Mouse (Mus musculus) hindbrain, embryonic 10.5 days (tissue): ENCODE measurements around the gene Hira. TPM values are rescaled to one million over a fixed set of nuclear protein-coding genes. Genes with fewer than 3 reads are reported as not detected.
"Not testable (repeated sequence)": the region's sequence is repeated elsewhere in the genome, so short reads cannot be mapped to it uniquely, and the experiment has no call there.

Experiments used
- DNase-seq: peaks from one replicate; pipeline ENCODE4 v3.0.0-alpha.2; 2017; ENCODE audit warnings: low spot score
- H3K27ac ChIP-seq: fragments of 300-500 bp; sonication (generic); 2 replicates; pipeline ENCODE4 v1.5.1; 2016; ENCODE audit warnings: mild to moderate bottlenecking, moderate library complexity
- H3K27me3 ChIP-seq: fragments of 300-500 bp; sonication (generic); 2 replicates; pipeline ENCODE4 v1.6.1; 2016; ENCODE audit warnings: mild to moderate bottlenecking; ENCODE audit not compliant: poor library complexity, insufficient read depth, severe bottlenecking
- H3K36me3 ChIP-seq: fragments of 300-500 bp; sonication (generic); 2 replicates; pipeline ENCODE4 v1.6.1; 2016; ENCODE audit warnings: mild to moderate bottlenecking, moderate library complexity
- H3K4me1 ChIP-seq: fragments of 300-500 bp; sonication (generic); replicated peaks from 2 replicates; pipeline ENCODE4 v1.6.1; 2016; ENCODE audit warnings: mild to moderate bottlenecking
- H3K4me3 ChIP-seq: fragments of 300-500 bp; sonication (generic); 2 replicates; pipeline ENCODE4 v1.5.1; 2016; ENCODE audit warnings: mild to moderate bottlenecking, moderate library complexity
- H3K9me3 ChIP-seq: fragments of 300-500 bp; sonication (generic); 2 replicates; pipeline ENCODE4 v1.6.1; 2016; ENCODE audit warnings: mild to moderate bottlenecking, moderate library complexity
- whole genome bisulfite sequencing: fragments of 180-500 bp; shearing (Covaris S2); methylation state at CpG from one replicate; pipeline ENCODE4 v1.1.7; 2016; 5-methylcytosine and 5-hydroxymethylcytosine counted together
- polyA plus RNA-seq: library from polyadenylated mRNA; unstranded; fragments of >200 nt; fragmentation: Nextera tagmentation; extraction: Ambion mirVana; gene quantifications from 2 replicates; pipeline ENCODE4 v1.2.1, GENCODE M21; 2016

Hira gene
- polyA plus RNA-seq, 1 experiment from 2014 or later = 18.4 TPM

GRCm38 (mm10) chr16:18948941-18949340 lies 72.1 kb downstream of the Hira start:
- no peak for DNase-seq
- no peak overlapping the region for H3K27ac ChIP-seq
- H3K4me3 ChIP-seq = no peak overlapping the region
- 98% methylated on average over 9 of the region's 9 CpGs for WGBS
- H3K9me3 ChIP-seq = no peaks in the 10 kb centered on the region
- peaks cover 100% of the 10 kb centered on the region for H3K36me3 ChIP-seq
- no peaks in the 10 kb centered on the region for H3K27me3 ChIP-seq
- no peaks in the 10 kb centered on the region for H3K4me1 ChIP-seq

DNA sequence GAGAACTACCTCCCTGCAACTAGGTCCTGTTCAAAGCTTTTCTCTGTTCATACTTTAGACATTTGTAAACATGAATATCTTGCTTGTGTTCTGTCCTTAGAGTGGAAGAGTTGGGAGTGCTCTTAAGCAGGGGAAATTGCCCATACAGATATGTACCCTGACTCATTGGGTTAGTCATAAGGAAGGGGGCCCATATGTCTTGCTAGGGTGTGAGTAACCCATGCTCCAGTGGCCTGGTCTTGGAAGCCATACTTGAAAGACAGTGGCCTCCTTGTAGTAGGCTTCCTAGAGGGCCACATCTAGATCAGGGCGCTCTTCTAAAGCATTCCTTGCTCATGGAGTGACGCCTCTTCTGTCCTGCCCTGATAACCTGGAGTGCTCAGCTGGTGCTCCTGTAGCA lies 73.5 kb downstream of the Hira start:
- no peak for DNase-seq
- Histone ChIP-seq H3K4me1 (no peaks in the 10 kb centered on the region), H3K9me3 (no peaks in the 10 kb centered on the region), H3K4me3 (no peak overlapping the region), H3K27ac (no peak overlapping the region), H3K36me3 (peaks cover 100% of the 10 kb centered on the region), H3K27me3 (no peaks in the 10 kb centered on the region)
- WGBS = 93% methylated on average over 2 of the region's 2 CpGs

DNA sequence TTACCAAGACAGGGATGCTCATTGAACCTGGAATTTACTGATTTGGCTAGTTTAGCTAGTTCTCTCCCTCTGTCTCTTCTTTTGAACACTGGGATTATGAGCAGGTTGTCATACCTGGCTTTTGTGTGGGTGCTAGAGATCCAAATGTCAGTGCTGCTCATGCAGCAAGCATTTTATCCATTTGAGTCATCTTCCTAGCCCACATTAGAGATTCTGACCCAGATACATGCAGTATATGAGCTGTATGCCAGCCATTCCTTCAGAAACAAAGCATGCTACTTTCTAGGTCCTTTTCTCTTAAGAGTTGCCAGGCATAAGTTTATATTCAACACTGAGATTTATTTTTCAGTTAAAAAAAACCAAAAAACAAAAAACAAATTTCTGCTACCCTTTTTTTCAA lies 76.0 kb downstream of the Hira start:
- H3K36me3 ChIP-seq = peaks cover 100% of the 10 kb centered on the region

DNA sequence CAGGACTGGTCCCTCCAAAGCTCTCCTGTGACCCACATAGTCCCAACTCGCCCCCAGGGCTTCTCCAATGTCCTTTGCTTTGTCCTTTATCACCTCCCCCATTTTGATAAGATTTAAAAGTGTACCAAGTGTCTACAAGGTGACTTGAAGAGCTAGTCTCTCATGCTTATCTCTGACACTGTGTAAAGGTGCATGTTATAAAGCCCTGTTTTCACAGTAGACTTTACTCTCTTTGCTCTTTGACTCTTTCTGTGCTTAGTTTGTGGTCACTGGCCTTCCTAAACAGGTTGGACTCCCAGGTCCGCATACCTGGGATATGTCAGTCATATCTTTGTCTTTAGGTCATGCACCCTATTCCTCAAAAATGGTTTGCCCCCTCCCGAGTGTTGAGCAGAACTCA lies 78.2 kb downstream of the Hira start:
- no peak overlapping the region for H3K4me3 ChIP-seq
- peaks cover 92% of the 10 kb centered on the region for H3K36me3 ChIP-seq
- no peak for DNase-seq
- no peak overlapping the region for H3K27ac ChIP-seq
- 92% methylated on average over 3 of the region's 3 CpGs for WGBS
- H3K4me1 ChIP-seq = no peaks in the 10 kb centered on the region
- H3K9me3 ChIP-seq = peaks cover 3% of the 10 kb centered on the region
- H3K27me3 ChIP-seq = no peaks in the 10 kb centered on the region

More for the DNA sequence above, 76.0 kb downstream of the Hira start:
- DNase-seq = no peak
- no peaks in the 10 kb centered on the region for H3K27me3 ChIP-seq
- no peak overlapping the region for H3K4me3 ChIP-seq
- no peak overlapping the region for H3K27ac ChIP-seq
- H3K4me1 ChIP-seq = no peaks in the 10 kb centered on the region
- H3K9me3 ChIP-seq = no peaks in the 10 kb centered on the region

DNA sequence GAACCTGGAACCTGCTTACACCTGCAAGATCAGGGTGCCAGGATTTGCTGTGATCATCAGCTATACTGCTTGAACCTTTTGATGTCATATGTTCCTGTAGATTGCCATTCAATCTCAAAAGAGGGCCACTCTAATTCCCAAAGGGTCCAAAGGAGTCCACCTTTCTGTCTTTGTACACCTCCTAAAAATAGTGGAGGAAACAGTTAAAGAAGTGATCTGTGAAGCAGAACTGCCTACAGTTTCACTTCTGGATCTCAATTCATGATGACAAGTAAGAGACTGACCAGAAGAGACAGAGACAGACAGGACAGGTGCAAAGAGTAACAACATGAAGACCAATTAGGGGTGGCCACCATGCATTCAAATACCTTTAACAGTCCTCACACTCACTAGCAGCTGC lies 86.6 kb downstream of the Hira start:
- Histone ChIP-seq H3K9me3 (peaks cover 21% of the 10 kb centered on the region), H3K4me3 (no peak overlapping the region), H3K27ac (no peak overlapping the region), H3K4me1 (no peaks in the 10 kb centered on the region), H3K36me3 (peaks cover 83% of the 10 kb centered on the region), H3K27me3 (no peaks in the 10 kb centered on the region)
- no peak for DNase-seq

- DNase-seq = no peak
- Histone ChIP-seq H3K4me1 (no peaks in the 10 kb centered on the region), H3K36me3 (peaks cover 67% of the 10 kb centered on the region), H3K4me3 (no peak overlapping the region), H3K27ac (no peak overlapping the region), H3K9me3 (no peaks in the 10 kb centered on the region; the same call in 1 of the 2 replicates), H3K27me3 (no peaks in the 10 kb centered on the region)
- WGBS = 96% methylated on average over 9 of the region's 9 CpGs
Observed at GRCm38 (mm10) chr16:18969420-18970128, 92.7 kb downstream of the Hira start.

GRCm38 (mm10) chr16:18970837-18971236 lies 94.0 kb downstream of the Hira start:
- no peak overlapping the region for H3K4me3 ChIP-seq
- H3K9me3 ChIP-seq = peaks cover 8% of the 10 kb centered on the region; the same call in 1 of the 2 replicates
- H3K36me3 ChIP-seq = peaks cover 64% of the 10 kb centered on the region
- no peak for DNase-seq
- H3K27ac ChIP-seq = no peak overlapping the region
- WGBS = 80% methylated on average over 3 of the region's 3 CpGs
- H3K4me1 ChIP-seq = no peaks in the 10 kb centered on the region
- H3K27me3 ChIP-seq = no peaks in the 10 kb centered on the region

DNA sequence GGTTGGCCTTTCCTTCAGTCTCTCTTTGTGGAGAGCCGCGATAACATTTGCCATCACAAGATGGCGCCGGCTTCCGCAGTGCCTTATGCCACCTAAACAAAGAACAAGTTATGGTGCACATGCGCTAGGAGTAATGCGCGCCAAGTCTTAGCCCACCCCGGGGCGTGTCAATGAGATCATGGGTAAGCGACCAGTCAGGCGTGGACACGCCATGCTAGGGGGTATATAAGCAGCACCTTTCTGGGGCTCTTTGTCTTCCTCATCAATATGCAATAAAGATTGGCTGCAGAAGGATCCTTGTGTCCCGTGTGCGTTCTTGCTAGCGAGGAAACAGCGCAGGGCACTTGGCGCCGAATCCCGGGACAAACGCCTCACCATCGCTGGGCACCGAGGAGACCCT lies 98.8 kb downstream of the Hira start:
- WGBS = 84% methylated on average over 23 of the region's 23 CpGs
- not testable (repeated sequence) for H3K4me3 ChIP-seq

GRCm38 (mm10) chr16:18976315-18976714 lies 99.5 kb downstream of the Hira start:
- 68% methylated on average over 23 of the region's 23 CpGs for WGBS
- peak overlapping the region; percentile 1; the same call in 1 of the 2 replicates for H3K4me3 ChIP-seq

More for the DNA sequence above, 98.8 kb downstream of the Hira start:
- H3K4me1 ChIP-seq, H3K27ac ChIP-seq, DNase-seq, H3K27me3 ChIP-seq: not testable (repeated sequence)
- Histone ChIP-seq H3K9me3 (peaks cover 23% of the 10 kb centered on the region), H3K36me3 (peaks cover 35% of the 10 kb centered on the region)

GRCm38 (mm10) chr16:18986381-18986780 lies 109.5 kb downstream of the Hira start:
- no peaks in the 10 kb centered on the region for H3K36me3 ChIP-seq
- no peaks in the 10 kb centered on the region for H3K27me3 ChIP-seq
- no peak overlapping the region for H3K27ac ChIP-seq
- WGBS = 93% methylated on average over 3 of the region's 3 CpGs
- H3K4me1 ChIP-seq = no peaks in the 10 kb centered on the region
- H3K9me3 ChIP-seq = peaks cover 6% of the 10 kb centered on the region; the same call in 1 of the 2 replicates
- no peak overlapping the region for H3K4me3 ChIP-seq
- no peak for DNase-seq

More at GRCm38 (mm10) chr16:18976315-18976714, 99.5 kb downstream of the Hira start:
- Histone ChIP-seq H3K27me3 (no peaks in the 10 kb centered on the region), H3K4me1 (no peaks in the 10 kb centered on the region), H3K9me3 (peaks cover 23% of the 10 kb centered on the region), H3K36me3 (peaks cover 29% of the 10 kb centered on the region), H3K27ac (no peak overlapping the region)
- peak; percentile 12 for DNase-seq

DNA sequence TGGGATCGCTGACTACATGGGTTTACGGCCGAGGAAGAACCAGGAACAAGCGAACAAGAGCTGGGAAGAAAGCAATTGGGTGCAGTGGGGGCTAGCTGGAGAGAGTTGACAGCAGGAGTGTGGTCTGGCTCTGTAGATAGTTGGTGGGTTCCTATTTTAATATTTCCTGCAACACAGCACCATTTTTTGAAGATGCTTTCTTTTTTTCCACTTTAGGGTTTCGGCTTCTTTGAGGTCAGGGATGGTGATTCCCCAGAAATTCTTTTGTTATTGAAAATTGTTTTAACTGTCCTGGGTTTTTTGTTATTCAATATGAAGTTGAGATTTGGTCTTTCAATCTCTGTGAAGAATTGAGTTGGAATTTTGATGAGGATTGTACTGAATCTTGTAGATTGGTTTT lies 110.0 kb downstream of the Hira start:
- WGBS = 93% methylated on average over 5 of the region's 5 CpGs
- Histone ChIP-seq H3K9me3 (peaks cover 6% of the 10 kb centered on the region; the same call in 1 of the 2 replicates), H3K4me1 (no peaks in the 10 kb centered on the region), H3K27me3 (no peaks in the 10 kb centered on the region), H3K4me3 (no peak overlapping the region), H3K27ac (no peak overlapping the region), H3K36me3 (no peaks in the 10 kb centered on the region)
- no peak for DNase-seq

GRCm38 (mm10) chr16:19002610-19003389 lies 126.0 kb downstream of the Hira start:
- WGBS = 33% methylated on average over 2 of the region's 2 CpGs
- H3K9me3 ChIP-seq, H3K27me3 ChIP-seq, H3K27ac ChIP-seq, H3K4me1 ChIP-seq, H3K4me3 ChIP-seq, H3K36me3 ChIP-seq: not testable (repeated sequence)
- DNase-seq = peak; percentile 8

DNA sequence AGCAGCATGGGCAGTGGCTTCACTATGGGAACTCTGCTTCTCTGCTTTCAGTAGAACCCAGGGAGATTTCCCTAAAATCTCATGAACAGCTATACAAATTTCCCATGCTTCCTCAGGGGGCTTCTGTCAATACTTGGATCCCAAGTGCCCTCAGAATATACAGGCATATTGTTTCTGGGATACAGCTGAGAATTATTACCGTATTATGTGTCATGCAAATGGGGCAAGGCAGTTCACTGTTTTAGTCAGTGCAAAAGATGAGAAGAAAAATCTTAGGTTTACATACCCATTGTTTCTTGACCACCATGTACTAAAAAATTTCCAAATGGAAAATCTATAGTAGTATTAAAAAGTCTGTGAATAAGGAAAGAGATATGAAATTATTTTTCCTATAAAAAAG lies 126.9 kb downstream of the Hira start:
- H3K4me1 ChIP-seq = no peaks in the 10 kb centered on the region
- no peaks in the 10 kb centered on the region for H3K9me3 ChIP-seq
- H3K27ac ChIP-seq = no peak overlapping the region
- 87% methylated on average over 1 of the region's 1 CpGs for WGBS
- no peak overlapping the region for H3K4me3 ChIP-seq
- H3K36me3 ChIP-seq = no peaks in the 10 kb centered on the region
- DNase-seq = no peak
- H3K27me3 ChIP-seq = no peaks in the 10 kb centered on the region
